Comparison of ENCODE assay signal across 18 mouse cellular contexts in the genomic region with DNA sequence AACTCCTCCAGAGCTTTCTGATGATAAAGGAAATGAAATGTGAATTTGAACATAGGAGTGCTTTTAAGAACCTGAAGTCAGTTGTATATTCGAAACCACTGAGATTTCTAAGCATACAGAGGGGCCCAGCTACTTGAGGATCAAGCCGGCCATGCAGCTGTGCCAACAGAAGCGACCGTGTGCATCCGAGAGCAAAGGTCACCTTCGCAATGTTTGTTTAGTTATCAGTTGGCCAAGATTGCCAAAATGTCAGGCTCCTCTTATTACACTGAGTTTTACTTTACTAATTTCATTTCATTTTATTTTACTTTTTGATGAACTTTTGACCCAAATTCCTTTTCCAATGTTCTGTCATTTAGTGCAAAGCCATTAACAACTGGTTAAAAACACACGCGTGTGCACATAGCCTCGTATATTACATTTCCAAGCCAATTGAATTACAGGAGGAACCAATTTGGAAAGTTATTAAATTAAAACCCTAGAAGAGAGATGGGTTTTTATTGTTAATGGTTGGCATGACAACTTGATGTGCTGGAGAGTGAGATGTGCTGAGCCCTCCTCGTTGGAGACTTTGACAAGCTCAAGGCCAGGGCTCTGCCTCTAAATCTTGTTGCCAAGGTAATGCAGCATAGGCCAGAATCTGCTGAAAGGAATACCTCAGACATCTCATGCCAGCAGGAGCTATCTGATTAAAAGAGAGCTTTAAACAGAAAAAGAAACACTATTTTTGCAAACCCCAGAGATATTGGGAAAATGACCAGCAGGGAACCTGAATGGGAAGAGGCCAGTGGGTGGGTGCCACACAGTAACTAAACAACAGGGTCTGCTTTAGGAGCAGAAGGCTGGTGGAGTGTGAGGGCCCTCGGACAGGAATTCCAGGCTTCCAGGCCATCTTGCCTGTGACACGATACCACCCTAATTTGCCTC. TPM values are rescaled to one million over a fixed set of nuclear protein-coding genes. Genes with fewer than 3 reads are reported as not detected.
A peak's percentile ranks its signal among the peaks of the same experiment; 100 is the strongest.
DNase-seq lines count a peak whose midpoint lies in the region; ATAC-seq and TF ChIP-seq lines count a peak whose summit lies in the region.
"Had no signal": no experiment of that assay in that cellular context is flagged by ENCODE, and none has a peak within 500 bp of the region (broad histone marks: within the 10 kb centered on the region; RNA-seq: fewer than 3 reads in every experiment).

No protein-coding gene starts in this region.

- H3K4me3 ChIP-seq in hindbrain, embryonic 10.5 days, result no peak overlapping the region
- H3K4me3 ChIP-seq in hindbrain, embryonic 14.5 days (replicated peaks; ENCODE audit: low read length), result no peak overlapping the region
- H3K4me3 ChIP-seq in midbrain, embryonic 11.5 days (ENCODE audit: low read depth, low read length), result no peak overlapping the region
- H3K4me3 ChIP-seq in midbrain, embryonic 13.5 days (replicated peaks), result no peak overlapping the region
- no peak overlapping the region for H3K4me3 ChIP-seq in midbrain, postnatal 0 days (ENCODE audit: low read depth, low read length)
- H3K4me3 ChIP-seq: forebrain, embryonic 15.5 days; neural tube, embryonic 12.5 days had no signal

- no peaks in the 10 kb centered on the region for H3K36me3 ChIP-seq in hindbrain, embryonic 10.5 days
- H3K36me3 ChIP-seq in hindbrain, embryonic 14.5 days (replicated peaks; ENCODE audit: control insufficient read depth, insufficient read depth), result no peaks in the 10 kb centered on the region
- H3K36me3 ChIP-seq in midbrain, embryonic 11.5 days (ENCODE audit: control insufficient read depth, insufficient read depth, low read length), result no peaks in the 10 kb centered on the region
- H3K36me3 ChIP-seq in midbrain, embryonic 13.5 days, result no peaks in the 10 kb centered on the region
- no peaks in the 10 kb centered on the region for H3K36me3 ChIP-seq in midbrain, postnatal 0 days (ENCODE audit: insufficient read depth, low read length)
- H3K36me3 ChIP-seq: forebrain, embryonic 15.5 days; neural tube, embryonic 12.5 days had no signal

- no peaks in the 10 kb centered on the region for H3K27me3 ChIP-seq in hindbrain, embryonic 10.5 days (ENCODE audit: insufficient read depth, poor library complexity, severe bottlenecking)
- H3K27me3 ChIP-seq in hindbrain, embryonic 14.5 days (ENCODE audit: control insufficient read depth, insufficient read depth, low read length), result no peaks in the 10 kb centered on the region
- H3K27me3 ChIP-seq in midbrain, embryonic 11.5 days (ENCODE audit: control insufficient read depth, insufficient read depth, low read length), result no peaks in the 10 kb centered on the region; the same call in 1 of the 2 replicates
- H3K27me3 ChIP-seq in midbrain, embryonic 13.5 days, result no peaks in the 10 kb centered on the region
- no peaks in the 10 kb centered on the region for H3K27me3 ChIP-seq in midbrain, postnatal 0 days (ENCODE audit: insufficient read depth, low read length)
- H3K27me3 ChIP-seq: forebrain, embryonic 15.5 days; neural tube, embryonic 12.5 days had no signal

- DNase-seq in adrenal gland, adult (ENCODE audit: inconsistent age in 2 of 2, low spot score in 1 of 2), result peak; percentile 39 to 74
- no peak for DNase-seq in adrenal gland, postnatal 4 days (ENCODE audit: low spot score in 2 of 2)
- no peak for DNase-seq in hindbrain, embryonic 10.5 days (ENCODE audit: low spot score)
- DNase-seq in hindbrain, embryonic 14.5 days (ENCODE audit: low spot score), result no peak
- DNase-seq in midbrain, embryonic 11.5 days (ENCODE audit: low spot score, missing footprints), result peak; percentile 75
- no peak for DNase-seq in midbrain, postnatal 0 days (ENCODE audit: low spot score)
- no peak for DNase-seq in spleen, adult 12 weeks (ENCODE audit: low spot score)
- DNase-seq: cerebellum, postnatal 25 days; gastrocnemius, postnatal 10 days; kidney, postnatal 10 days; left cerebral cortex, postnatal 4 days; lung, postnatal 10 days; spleen, adult 18-20 months had no signal

- TF ChIP-seq CTCF in midbrain, postnatal 0 days (IDR thresholded peaks at IDR 0.05), result no peak

- 71% methylated on average over 12 of the region's 12 CpGs for WGBS in hindbrain, embryonic 10.5 days
- WGBS in hindbrain, embryonic 14.5 days, result 70% methylated on average over 12 of the region's 12 CpGs
- 71% methylated on average over 12 of the region's 12 CpGs for WGBS in midbrain, embryonic 11.5 days
- 71% methylated on average over 12 of the region's 12 CpGs for WGBS in midbrain, embryonic 13.5 days
- WGBS in midbrain, postnatal 0 days, result 67% methylated on average over 12 of the region's 12 CpGs

- H3K4me1 ChIP-seq in hindbrain, embryonic 10.5 days (replicated peaks), result peaks cover 16% of the 10 kb centered on the region
- H3K4me1 ChIP-seq in hindbrain, embryonic 14.5 days (replicated peaks; ENCODE audit: control insufficient read depth, insufficient read depth, low read length), result no peaks in the 10 kb centered on the region
- peaks cover 3% of the 10 kb centered on the region; the same call in 1 of the 2 replicates for H3K4me1 ChIP-seq in midbrain, embryonic 11.5 days (ENCODE audit: control insufficient read depth, insufficient read depth, low read length)
- H3K4me1 ChIP-seq in midbrain, embryonic 13.5 days (replicated peaks), result peaks cover 4% of the 10 kb centered on the region; the same call in 1 of the 2 replicates
- peaks cover 4% of the 10 kb centered on the region for H3K4me1 ChIP-seq in midbrain, postnatal 0 days (ENCODE audit: insufficient read depth, low read length)
- H3K4me1 ChIP-seq: forebrain, embryonic 15.5 days; neural tube, embryonic 12.5 days had no signal

- 0 out of 2 replicates have a peak overlapping the region, but pooled peaks have one; percentile 30 for H3K27ac ChIP-seq in hindbrain, embryonic 10.5 days
- no peak overlapping the region for H3K27ac ChIP-seq in hindbrain, embryonic 14.5 days
- no peak overlapping the region for H3K27ac ChIP-seq in midbrain, embryonic 11.5 days (ENCODE audit: low read depth, low read length)
- H3K27ac ChIP-seq in midbrain, embryonic 13.5 days, result no peak overlapping the region
- H3K27ac ChIP-seq in midbrain, postnatal 0 days (ENCODE audit: low read depth, low read length), result peak overlapping the region; percentile 72
- H3K27ac ChIP-seq: forebrain, embryonic 15.5 days; hindbrain, postnatal 0 days; neural tube, embryonic 12.5 days had no signal

- ATAC-seq in hindbrain, embryonic 14.5 days (ENCODE audit: low FRiP score), result no peak
- no peak for ATAC-seq in midbrain, embryonic 11.5 days (ENCODE audit: low FRiP score)
- ATAC-seq in midbrain, embryonic 13.5 days, result no peak
- peak; percentile 47; the same call in 1 of the 2 replicates for ATAC-seq in midbrain, postnatal 0 days (ENCODE audit: low FRiP score)
- ATAC-seq: forebrain, embryonic 15.5 days; hindbrain, postnatal 0 days; Patski had no signal

- no peaks in the 10 kb centered on the region for H3K9me3 ChIP-seq in hindbrain, embryonic 10.5 days
- H3K9me3 ChIP-seq in hindbrain, embryonic 14.5 days (ENCODE audit: control insufficient read depth, low read length), result no peaks in the 10 kb centered on the region
- no peaks in the 10 kb centered on the region for H3K9me3 ChIP-seq in midbrain, embryonic 11.5 days (ENCODE audit: control insufficient read depth, low read length)
- no peaks in the 10 kb centered on the region for H3K9me3 ChIP-seq in midbrain, embryonic 13.5 days
- no peaks in the 10 kb centered on the region for H3K9me3 ChIP-seq in midbrain, postnatal 0 days (ENCODE audit: low read length)
- H3K9me3 ChIP-seq: forebrain, embryonic 15.5 days; neural tube, embryonic 12.5 days had no signal

- H3K9ac ChIP-seq in hindbrain, embryonic 14.5 days, result no peak overlapping the region
- no peak overlapping the region for H3K9ac ChIP-seq in midbrain, embryonic 11.5 days (ENCODE audit: low read length)
- H3K9ac ChIP-seq in midbrain, embryonic 13.5 days (replicated peaks), result no peak overlapping the region
- H3K9ac ChIP-seq in midbrain, postnatal 0 days (replicated peaks; ENCODE audit: low read length, poor library complexity, severe bottlenecking), result no peak overlapping the region
- H3K9ac ChIP-seq: forebrain, embryonic 15.5 days; neural tube, embryonic 12.5 days had no signal

- H3K4me2 ChIP-seq in hindbrain, embryonic 14.5 days (replicated peaks), result no peak overlapping the region
- H3K4me2 ChIP-seq in midbrain, embryonic 11.5 days, result no peak overlapping the region
- no peak overlapping the region for H3K4me2 ChIP-seq in midbrain, embryonic 13.5 days (replicated peaks)
- no peak overlapping the region for H3K4me2 ChIP-seq in midbrain, postnatal 0 days (ENCODE audit: low read depth, low read length, poor library complexity, severe bottlenecking)
- H3K4me2 ChIP-seq: forebrain, embryonic 15.5 days; neural tube, embryonic 12.5 days had no signal

RNA-seq across cellular contexts. Expression of a gene that starts 38.6 kb away (rescaled TPM):
- total RNA-seq in adrenal gland, postnatal 4 days (2021), result 10 to 100 TPM; 81.7 to 87.2 TPM
- 45.9 and 56.5 TPM in 2 replicates for polyA plus RNA-seq in hindbrain, embryonic 10.5 days (2016; fragmentation: Nextera tagmentation; extraction: Ambion mirVana)
- 43.4 and 48.9 TPM in 2 replicates for polyA plus RNA-seq in hindbrain, embryonic 14.5 days (2014; fragmentation: Nextera tagmentation; extraction: Ambion mirVana)
- polyA plus RNA-seq in midbrain, embryonic 11.5 days (2014; fragmentation: Nextera tagmentation; extraction: Ambion mirVana), result 49.7 and 53.8 TPM in 2 replicates
- polyA plus RNA-seq in midbrain, embryonic 13.5 days (2015; fragmentation: Nextera tagmentation; extraction: Ambion mirVana), result 25.1 and 27.1 TPM in 2 replicates
- total RNA-seq in midbrain, postnatal 0 days (2014; rRNA removed), result 54.6 and 61.4 TPM in 2 replicates
- 49.1 and 51.9 TPM in 2 replicates for polyA plus RNA-seq in midbrain, postnatal 0 days (2015; fragmentation: Nextera tagmentation; extraction: Ambion mirVana)

Comparison
In these comparisons a context has a peak if more than half of its experiments do, and no peak if none do; other contexts are left out.
1. DNase-seq: peak in adrenal gland, adult (2 of 2) and midbrain, embryonic 11.5 days (single experiment); none in adrenal gland, postnatal 4 days (0 of 2), hindbrain, embryonic 10.5 days (single experiment), hindbrain, embryonic 14.5 days (single experiment), midbrain, postnatal 0 days (single experiment) and spleen, adult 12 weeks (single experiment).
2. H3K27ac ChIP-seq: peak in hindbrain, embryonic 10.5 days (single experiment) and midbrain, postnatal 0 days (single experiment); none in hindbrain, embryonic 14.5 days (single experiment), midbrain, embryonic 11.5 days (single experiment) and midbrain, embryonic 13.5 days (single experiment).